Comparison of ENCODE assay signal across 14 mouse cellular contexts in the genomic region with DNA sequence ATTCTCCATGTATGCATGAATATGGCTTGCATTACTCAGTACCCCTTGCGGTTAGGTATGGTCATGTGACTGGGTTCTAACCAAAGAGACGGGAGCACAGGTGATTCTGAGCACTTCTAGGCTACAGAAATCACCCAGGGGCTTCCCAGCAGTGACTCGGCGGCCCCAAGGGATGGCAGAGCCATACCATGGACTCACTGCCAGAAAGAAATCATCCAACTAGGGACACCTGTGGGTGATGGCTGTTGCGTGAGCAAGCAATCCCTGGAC.
"Had no signal": no experiment of that assay in that cellular context is flagged by ENCODE, and none has a peak within 500 bp of the region (broad histone marks: within the 10 kb centered on the region; RNA-seq: fewer than 3 reads in every experiment).

No protein-coding gene starts in this region.

- H3K4me1 ChIP-seq: limb, embryonic 12.5 days; liver, embryonic 13.5 days; lung, embryonic 15.5 days had no signal

- ATAC-seq: liver, postnatal 0 days had no signal

- H3K9ac ChIP-seq: limb, embryonic 12.5 days; liver, embryonic 13.5 days; liver, postnatal 0 days; lung, embryonic 15.5 days; stomach, embryonic 15.5 days had no signal

- H3K36me3 ChIP-seq: liver, embryonic 13.5 days; lung, embryonic 15.5 days; stomach, embryonic 15.5 days had no signal

- H3K4me2 ChIP-seq: limb, embryonic 12.5 days; liver, embryonic 13.5 days; lung, embryonic 15.5 days; stomach, embryonic 15.5 days had no signal

- H3K27ac ChIP-seq: kidney, postnatal 0 days; limb, embryonic 12.5 days; liver, embryonic 13.5 days; lung, embryonic 15.5 days; stomach, embryonic 15.5 days had no signal

- H3K4me3 ChIP-seq: limb, embryonic 12.5 days; liver, embryonic 13.5 days; lung, embryonic 15.5 days; myocyte; stomach, embryonic 15.5 days had no signal

- H3K9me3 ChIP-seq: lung, embryonic 15.5 days; stomach, embryonic 15.5 days had no signal

- H3K27me3 ChIP-seq: liver, embryonic 13.5 days; lung, embryonic 15.5 days; stomach, embryonic 15.5 days had no signal

- DNase-seq: kidney, adult 9 months; kidney, postnatal 36 days; layer of hippocampus, adult 9-11 months; liver; liver, embryonic 13.5 days; liver, postnatal 0 days; lung, postnatal 14 days; thymus, adult 2 months; thymus, postnatal 25 days had no signal
